Mouse (Mus musculus): ENCODE data around the gene Rrp36. TPM values are rescaled to one million over a fixed set of nuclear protein-coding genes. Genes with fewer than 3 reads are reported as not detected.

Gene Rrp36
- polyA plus RNA-seq, 1 experiment from 2014 or later: 70.0 TPM

Other genes with a start within 250 kb of the Rrp36 start
- gene Crip3, start 245.4 kb downstream of the Rrp36 start, polyA plus RNA-seq (2016; fragmentation: Nextera tagmentation; extraction: Ambion mirVana): 0.40 and 0.63 TPM in 2 replicates
- gene Slc22a7, start 235.9 kb downstream of the Rrp36 start, polyA plus RNA-seq (2016; fragmentation: Nextera tagmentation; extraction: Ambion mirVana): not detected in 2 replicates
- 0.34 and 0.45 TPM in 2 replicates for gene Ttbk1, start 186.7 kb downstream of the Rrp36 start, polyA plus RNA-seq (2016; fragmentation: Nextera tagmentation; extraction: Ambion mirVana)
- gene Dnph1, start 177.6 kb downstream of the Rrp36 start, polyA plus RNA-seq (2016; fragmentation: Nextera tagmentation; extraction: Ambion mirVana): 51.6 and 55.3 TPM in 2 replicates
- gene Cul9, start 128.0 kb downstream of the Rrp36 start, polyA plus RNA-seq (2016; fragmentation: Nextera tagmentation; extraction: Ambion mirVana): 8.9 and 10.8 TPM in 2 replicates
- gene Srf, start 118.2 kb downstream of the Rrp36 start, polyA plus RNA-seq (2016; fragmentation: Nextera tagmentation; extraction: Ambion mirVana): 11.8 and 12.4 TPM in 2 replicates
- gene Ptk7, start 44.8 kb downstream of the Rrp36 start, polyA plus RNA-seq (2016; fragmentation: Nextera tagmentation; extraction: Ambion mirVana): 156 and 165 TPM in 2 replicates
- 27.2 and 27.6 TPM in 2 replicates for gene Klc4, start 28.3 kb downstream of the Rrp36 start, polyA plus RNA-seq (2016; fragmentation: Nextera tagmentation; extraction: Ambion mirVana)
- gene Mrpl2, start 28.1 kb downstream of the Rrp36 start, polyA plus RNA-seq (2016; fragmentation: Nextera tagmentation; extraction: Ambion mirVana): 99.5 and 112 TPM in 2 replicates
- 56.1 and 60.1 TPM in 2 replicates for gene Cul7, start 24.0 kb downstream of the Rrp36 start, polyA plus RNA-seq (2016; fragmentation: Nextera tagmentation; extraction: Ambion mirVana)
- 137 and 150 TPM in 2 replicates for gene Mea1, start 4.4 kb upstream of the Rrp36 start, polyA plus RNA-seq (2016; fragmentation: Nextera tagmentation; extraction: Ambion mirVana)
- gene Klhdc3, start 6.6 kb upstream of the Rrp36 start, polyA plus RNA-seq (2016; fragmentation: Nextera tagmentation; extraction: Ambion mirVana): 117 and 122 TPM in 2 replicates
- gene Ppp2r5d, start 30.8 kb upstream of the Rrp36 start, polyA plus RNA-seq (2016; fragmentation: Nextera tagmentation; extraction: Ambion mirVana): 108 and 117 TPM in 2 replicates
- gene Pex6, start 37.1 kb upstream of the Rrp36 start, polyA plus RNA-seq (2016; fragmentation: Nextera tagmentation; extraction: Ambion mirVana): 37.7 and 42.1 TPM in 2 replicates
- gene Gnmt, start 54.8 kb upstream of the Rrp36 start, polyA plus RNA-seq (2016; fragmentation: Nextera tagmentation; extraction: Ambion mirVana): 0.48 and 0.73 TPM in 2 replicates
- 58.5 and 64.8 TPM in 2 replicates for gene Cnpy3, start 77.9 kb upstream of the Rrp36 start, polyA plus RNA-seq (2016; fragmentation: Nextera tagmentation; extraction: Ambion mirVana)
- 0.16 and 0.55 TPM in 2 replicates for gene Ptcra, start 89.4 kb upstream of the Rrp36 start, polyA plus RNA-seq (2016; fragmentation: Nextera tagmentation; extraction: Ambion mirVana)
- gene 2310039H08Rik, start 98.3 kb upstream of the Rrp36 start, polyA plus RNA-seq (2016; fragmentation: Nextera tagmentation; extraction: Ambion mirVana): 49.8 and 52.6 TPM in 2 replicates
- 179 and 210 TPM in 2 replicates for gene Rpl7l1, start 108.3 kb upstream of the Rrp36 start, polyA plus RNA-seq (2016; fragmentation: Nextera tagmentation; extraction: Ambion mirVana)
- gene Bicral, start 184.1 kb upstream of the Rrp36 start, polyA plus RNA-seq (2016; fragmentation: Nextera tagmentation; extraction: Ambion mirVana): 4.4 and 4.8 TPM in 2 replicates
- gene Tbcc, start 216.3 kb upstream of the Rrp36 start, polyA plus RNA-seq (2016; fragmentation: Nextera tagmentation; extraction: Ambion mirVana): 71.7 and 78.7 TPM in 2 replicates
- not detected in 2 replicates for gene Prph2, start 236.1 kb upstream of the Rrp36 start, polyA plus RNA-seq (2016; fragmentation: Nextera tagmentation; extraction: Ambion mirVana)